Comparison of ENCODE assay signal across 18 mouse cellular contexts in genomic region chr5:138833406-138833805, GRCm38 (mm10). TPM values are rescaled to one million over a fixed set of nuclear protein-coding genes. Genes with fewer than 3 reads are reported as not detected.
DNase-seq lines count a peak whose midpoint lies in the region; ATAC-seq and TF ChIP-seq lines count a peak whose summit lies in the region.
"Had no signal": no experiment of that assay in that cellular context is flagged by ENCODE, and none has a peak within 500 bp of the region (broad histone marks: within the 10 kb centered on the region; RNA-seq: fewer than 3 reads in every experiment).

No protein-coding gene starts in this region.

- no peak for TF ChIP-seq CTCF in lung, embryonic 14.5 days (IDR thresholded peaks at IDR 0.05; ENCODE audit: low read depth)

- H3K4me1 ChIP-seq in heart, embryonic 13.5 days: peaks cover 11% of the 10 kb centered on the region
- H3K4me1 ChIP-seq in lung, embryonic 14.5 days (ENCODE audit: insufficient read depth): no peaks in the 10 kb centered on the region
- H3K4me1 ChIP-seq: forebrain, embryonic 10.5 days; hindbrain, embryonic 12.5 days; midbrain, embryonic 12.5 days had no signal

- H3K4me3 ChIP-seq in heart, embryonic 13.5 days: no peak overlapping the region
- no peak overlapping the region for H3K4me3 ChIP-seq in lung, embryonic 14.5 days (ENCODE audit: low read depth, low read length)
- H3K4me3 ChIP-seq: forebrain, embryonic 10.5 days; hindbrain, embryonic 12.5 days; layer of hippocampus, adult 2 months; midbrain, embryonic 12.5 days had no signal

- H3K27ac ChIP-seq in heart, embryonic 13.5 days (replicated peaks): 0 out of 2 replicates have a peak overlapping the region, but pooled peaks have one; percentile 8
- H3K27ac ChIP-seq in lung, embryonic 14.5 days (ENCODE audit: low read depth): no peak overlapping the region
- H3K27ac ChIP-seq: forebrain, embryonic 10.5 days; hindbrain, embryonic 12.5 days; layer of hippocampus, adult 2 months; midbrain, embryonic 12.5 days had no signal

- no peak overlapping the region for H3K4me2 ChIP-seq in heart, embryonic 13.5 days
- no peak overlapping the region for H3K4me2 ChIP-seq in lung, embryonic 14.5 days
- H3K4me2 ChIP-seq: hindbrain, embryonic 12.5 days; midbrain, embryonic 12.5 days had no signal

- DNase-seq in heart, postnatal 14 days: no peak
- peak; percentile 51 for DNase-seq in lung, embryonic 14.5 days
- no peak for DNase-seq in lung, postnatal 4 days
- DNase-seq in adrenal gland, adult (ENCODE audit: inconsistent age in 2 of 2, low spot score in 1 of 2): peak; percentile 83 to 88
- peak; percentile 67 for DNase-seq in kidney, postnatal 14 days
- no peak for DNase-seq in layer of hippocampus, postnatal 25 days (ENCODE audit: extremely low spot score in 1 of 2, low spot score in 1 of 2)
- DNase-seq in urinary bladder, adult 2 months (ENCODE audit: low spot score): no peak
- DNase-seq: gastrocnemius, postnatal 10 days; left cerebral cortex, postnatal 4 days; lung, adult 18-20 months; spleen, adult 18-20 months; thymus, postnatal 14 days had no signal

- no peak overlapping the region for H3K9ac ChIP-seq in heart, embryonic 13.5 days
- H3K9ac ChIP-seq in lung, embryonic 14.5 days: 0 out of 2 replicates have a peak overlapping the region, but pooled peaks have one; percentile 0
- H3K9ac ChIP-seq: hindbrain, embryonic 12.5 days; midbrain, embryonic 12.5 days had no signal

- intact Hi-C loops in heart, postnatal 14 days (cut with DNase I): no loop called here

- no peak; the same call in 1 of the 2 replicates for ATAC-seq in heart, embryonic 13.5 days (ENCODE audit: extremely low read depth, insufficient number of reproducible peaks, low FRiP score, low TSS enrichment)
- ATAC-seq in lung, embryonic 14.5 days (ENCODE audit: insufficient read depth): no peak; the same call in 1 of the 2 replicates

- 33% methylated on average over 6 of the region's 6 CpGs for WGBS in heart, embryonic 13.5 days
- 21% methylated on average over 6 of the region's 6 CpGs for WGBS in lung, embryonic 14.5 days

- H3K9me3 ChIP-seq in heart, embryonic 13.5 days: no peaks in the 10 kb centered on the region
- no peaks in the 10 kb centered on the region for H3K9me3 ChIP-seq in lung, embryonic 14.5 days (ENCODE audit: low read depth, low read length)
- H3K9me3 ChIP-seq: forebrain, embryonic 10.5 days; hindbrain, embryonic 12.5 days; midbrain, embryonic 12.5 days had no signal

- H3K36me3 ChIP-seq in heart, embryonic 13.5 days: no peaks in the 10 kb centered on the region
- no peaks in the 10 kb centered on the region for H3K36me3 ChIP-seq in lung, embryonic 14.5 days (ENCODE audit: insufficient read depth)
- H3K36me3 ChIP-seq: forebrain, embryonic 10.5 days; hindbrain, embryonic 12.5 days; midbrain, embryonic 12.5 days had no signal

- no peaks in the 10 kb centered on the region for H3K27me3 ChIP-seq in heart, embryonic 13.5 days (replicated peaks)
- H3K27me3 ChIP-seq in lung, embryonic 14.5 days (ENCODE audit: insufficient read depth, low read length): no peaks in the 10 kb centered on the region
- H3K27me3 ChIP-seq: hindbrain, embryonic 12.5 days; midbrain, embryonic 12.5 days had no signal

RNA-seq across cellular contexts. Expression of gene Gm5294, which starts 13.5 kb away (rescaled TPM):
- polyA plus RNA-seq in heart, embryonic 13.5 days (2015; fragmentation: Nextera tagmentation; extraction: Ambion mirVana): 0.24 TPM in 1 of 2 replicates, not detected in the other
- total RNA-seq in heart, postnatal 14 days (2021): not detected
- polyA plus RNA-seq in lung, embryonic 14.5 days (2014; fragmentation: Nextera tagmentation; extraction: Ambion mirVana): not detected in 2 replicates
- total RNA-seq in layer of hippocampus, postnatal 25 days (2021): not detected
- polyA plus RNA-seq in urinary bladder, adult 2 months (2012; rRNA removed): not detected in 2 replicates
- total RNA-seq: gastrocnemius, postnatal 10 days; layer of hippocampus, adult 2 months; left cerebral cortex, postnatal 4 days had no signal
- polyA plus RNA-seq: cortical plate, adult 2 months; forebrain, embryonic 10.5 days; midbrain, embryonic 12.5 days had no signal

Comparison
In these comparisons a context has a peak if more than half of its experiments do, and no peak if none do; other contexts are left out.
1. DNase-seq: peak in lung, embryonic 14.5 days (single experiment), adrenal gland, adult (2 of 2) and kidney, postnatal 14 days (single experiment); none in heart, postnatal 14 days (0 of 2), lung, postnatal 4 days (0 of 2), layer of hippocampus, postnatal 25 days (0 of 2) and urinary bladder, adult 2 months (single experiment).